Mouse (Mus musculus) skeletal muscle tissue, postnatal 0 days (tissue): ENCODE data around the gene Rnase2a. TPM values are rescaled to one million over a fixed set of nuclear protein-coding genes. Genes with fewer than 3 reads are reported as not detected.

Source experiments
- polyA plus RNA-seq: library from polyadenylated mRNA; unstranded; fragments of >200 nt; fragmentation: Nextera tagmentation; extraction: Ambion mirVana; gene quantifications from 2 replicates; pipeline ENCODE4 v1.2.1, GENCODE M21; 2015

Rnase2a gene
- polyA plus RNA-seq = not detected in 2 replicates

DNA sequence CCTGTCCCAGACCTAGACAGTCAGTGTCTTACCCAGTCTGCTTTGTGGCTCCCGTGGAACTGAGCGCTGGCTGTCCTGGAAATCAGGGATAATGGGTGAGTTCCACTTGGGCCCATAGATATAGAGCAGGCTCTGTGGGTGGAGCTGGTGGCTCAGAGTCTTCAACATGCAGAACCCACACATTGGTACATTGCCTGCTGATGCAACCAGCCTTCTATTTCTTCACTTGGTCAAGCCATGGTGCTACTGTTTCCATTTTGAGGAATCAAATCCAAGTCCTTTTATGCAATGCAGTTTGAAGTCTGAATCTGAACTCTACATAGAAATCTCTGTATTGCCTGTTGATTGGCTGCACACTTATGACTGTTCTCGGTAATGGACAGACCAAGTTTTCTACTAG, at the start of gene Rnase2a:
TSS of gene Rnase2a (minus strand) at position 72 of the 400 bp plus-strand sequence.

Other genes with a start within 250 kb of the Rnase2a start
- 0.37 and 0.39 TPM in 2 replicates for gene Rnase10, start 248.4 kb downstream of the Rnase2a start, polyA plus RNA-seq
- gene Rnase9, start 214.2 kb downstream of the Rnase2a start, polyA plus RNA-seq = not detected in 2 replicates
- gene Rnase11, start 205.9 kb downstream of the Rnase2a start, polyA plus RNA-seq = not detected in 2 replicates
- 0.31 TPM in 1 of 2 replicates, not detected in the other for gene Rnase12, start 198.5 kb downstream of the Rnase2a start, polyA plus RNA-seq
- gene Olfr750, start 181.7 kb downstream of the Rnase2a start, polyA plus RNA-seq = not detected in 2 replicates
- gene Rnase4, start 165.0 kb downstream of the Rnase2a start, polyA plus RNA-seq = 57.8 and 74.4 TPM in 2 replicates
- 8.0 and 8.7 TPM in 2 replicates for gene Ang, start 165.0 kb downstream of the Rnase2a start, polyA plus RNA-seq
- not detected in 2 replicates for gene Eddm3b, start 141.7 kb downstream of the Rnase2a start, polyA plus RNA-seq
- gene Rnase6, start 132.2 kb downstream of the Rnase2a start, polyA plus RNA-seq = 0.44 and 0.60 TPM in 2 replicates
- 2.5 TPM in 1 of 2 replicates, not detected in the other for gene Rnase1, start 109.3 kb downstream of the Rnase2a start, polyA plus RNA-seq
- not detected in 2 replicates for gene Rnase2b, start 93.9 kb downstream of the Rnase2a start, polyA plus RNA-seq
- not detected in 2 replicates for gene Ang2, start 57.0 kb downstream of the Rnase2a start, polyA plus RNA-seq
- gene Ear14, start 52.7 kb downstream of the Rnase2a start, polyA plus RNA-seq = not detected in 2 replicates
- not detected in 2 replicates for gene Gm7247, start 105.6 kb upstream of the Rnase2a start, polyA plus RNA-seq
- not detected in 2 replicates for gene Vmn2r88, start 154.7 kb upstream of the Rnase2a start, polyA plus RNA-seq
- not detected in 2 replicates for gene Vmn2r89, start 195.7 kb upstream of the Rnase2a start, polyA plus RNA-seq